Mouse (Mus musculus) spleen, adult 2 months (tissue): ENCODE results near the gene Kdm7a.

Experiments
- CTCF ChIP-seq: fragments of 200-500 bp; IDR thresholded peaks from 2 replicates; pipeline ENCODE4 v1.5.1; 2011; ENCODE audit warnings: mild to moderate bottlenecking, inconsistent platforms; ENCODE audit not compliant: insufficient read depth, insufficient read length, insufficient replicate concordance; ENCODE audit errors: extremely low read depth
- POLR2A ChIP-seq: fragments of 200-500 bp; IDR thresholded peaks from 2 replicates; pipeline ENCODE4 v1.6.1; 2011; ENCODE audit warnings: low read depth, low read length, inconsistent platforms

- TF ChIP-seq POLR2A: no peak
- TF ChIP-seq CTCF: no peak
Observed at GRCm38 (mm10) chr6:39205650-39206580, 674 bp downstream of the Kdm7a start.
